Mouse (Mus musculus): ENCODE measurements at regions not wholly inside any gene's neighbourhood (a gene's known extent, or its start where the extent isn't known, plus 50 kb on each side); places are given as distances from the start of the nearest gene placed in this dataset.

DNA sequence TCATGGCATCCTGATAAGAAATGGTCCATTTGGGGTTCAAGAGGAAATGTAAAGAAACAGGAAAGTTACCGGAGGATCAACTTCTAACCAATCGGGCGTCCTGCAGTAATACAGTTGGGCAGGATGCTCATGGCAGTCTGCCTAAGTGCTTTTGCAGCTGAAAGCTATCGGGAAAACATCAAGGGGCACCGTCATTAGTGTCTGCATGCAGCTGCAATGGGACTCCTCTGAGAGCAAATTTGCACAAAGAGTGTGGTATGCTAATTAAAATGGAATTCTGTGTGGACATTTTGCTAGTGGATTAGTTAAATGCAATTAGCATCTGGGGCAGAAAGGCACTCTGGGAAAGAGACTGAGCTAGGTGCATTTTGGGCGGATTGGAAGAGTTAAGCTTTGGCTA, 160.3 kb downstream of the Utp18 start:
- Histone ChIP-seq H3K4me3 (ENCODE audit: insufficient read depth, low read length) (no peak overlapping the region), H3K4me1 (ENCODE audit: control insufficient read depth, insufficient read depth, low read length) (no peaks in the 10 kb centered on the region), H3K27ac (ENCODE audit: insufficient read depth, low read length) (no peak overlapping the region)
- TF ChIP-seq POLR2A (IDR thresholded peaks at IDR 0.05; ENCODE audit: extremely low read depth, insufficient read depth, low read length) (no peak), CTCF (IDR thresholded peaks at IDR 0.05; ENCODE audit: extremely low read depth, insufficient read depth, low read length) (no peak)

GRCm38 (mm10) chr11:93719141-93719540, 166.4 kb downstream of the Utp18 start:
- Histone ChIP-seq H3K4me3 (ENCODE audit: insufficient read depth, low read length) (no peak overlapping the region), H3K27ac (ENCODE audit: insufficient read depth, low read length) (no peak overlapping the region), H3K4me1 (ENCODE audit: control insufficient read depth, insufficient read depth, low read length) (no peaks in the 10 kb centered on the region)
- TF ChIP-seq POLR2A (IDR thresholded peaks at IDR 0.05; ENCODE audit: extremely low read depth, insufficient read depth, low read length) = no peak
- TF ChIP-seq CTCF (IDR thresholded peaks at IDR 0.05; ENCODE audit: extremely low read depth, insufficient read depth, low read length) = no peak

DNA sequence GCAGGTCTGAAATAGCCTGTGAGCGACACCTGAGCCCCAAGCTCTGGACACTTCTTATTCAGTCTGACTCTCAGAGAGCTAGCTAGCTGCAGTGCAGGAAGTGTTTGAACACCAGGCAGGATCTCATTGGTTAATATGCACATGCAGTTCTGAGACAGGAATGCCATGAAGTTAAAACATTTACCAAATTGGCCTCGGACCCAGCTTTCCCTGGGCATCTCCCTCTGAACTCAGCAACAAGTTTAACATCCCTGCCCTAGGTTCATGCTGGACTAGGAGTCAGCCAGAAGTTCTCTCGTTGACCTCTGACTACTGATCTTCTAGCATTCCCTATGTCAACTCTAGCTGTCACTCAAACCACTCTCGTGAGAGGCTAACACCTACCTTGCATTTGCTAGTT, 175.9 kb downstream of the Utp18 start:
- H3K27ac ChIP-seq (ENCODE audit: insufficient read depth, low read length) = no peak overlapping the region
- no peaks in the 10 kb centered on the region for H3K4me1 ChIP-seq (ENCODE audit: control insufficient read depth, insufficient read depth, low read length)
- no peak overlapping the region for H3K4me3 ChIP-seq (ENCODE audit: insufficient read depth, low read length)
- TF ChIP-seq CTCF (IDR thresholded peaks at IDR 0.05; ENCODE audit: extremely low read depth, insufficient read depth, low read length) (no peak), POLR2A (IDR thresholded peaks at IDR 0.05; ENCODE audit: extremely low read depth, insufficient read depth, low read length) (no peak)

- TF ChIP-seq POLR2A (IDR thresholded peaks at IDR 0.05; ENCODE audit: extremely low read depth, insufficient read depth, low read length) = no peak
- TF ChIP-seq CTCF (IDR thresholded peaks at IDR 0.05; ENCODE audit: extremely low read depth, insufficient read depth, low read length) = no peak
- no peak overlapping the region for H3K4me3 ChIP-seq (ENCODE audit: insufficient read depth, low read length)
- H3K27ac ChIP-seq (ENCODE audit: insufficient read depth, low read length) = no peak overlapping the region
- H3K4me1 ChIP-seq (ENCODE audit: control insufficient read depth, insufficient read depth, low read length) = no peaks in the 10 kb centered on the region
These were observed 188.5 kb downstream of the Utp18 start for GRCm38 (mm10) chr11:93696982-93697541.

DNA sequence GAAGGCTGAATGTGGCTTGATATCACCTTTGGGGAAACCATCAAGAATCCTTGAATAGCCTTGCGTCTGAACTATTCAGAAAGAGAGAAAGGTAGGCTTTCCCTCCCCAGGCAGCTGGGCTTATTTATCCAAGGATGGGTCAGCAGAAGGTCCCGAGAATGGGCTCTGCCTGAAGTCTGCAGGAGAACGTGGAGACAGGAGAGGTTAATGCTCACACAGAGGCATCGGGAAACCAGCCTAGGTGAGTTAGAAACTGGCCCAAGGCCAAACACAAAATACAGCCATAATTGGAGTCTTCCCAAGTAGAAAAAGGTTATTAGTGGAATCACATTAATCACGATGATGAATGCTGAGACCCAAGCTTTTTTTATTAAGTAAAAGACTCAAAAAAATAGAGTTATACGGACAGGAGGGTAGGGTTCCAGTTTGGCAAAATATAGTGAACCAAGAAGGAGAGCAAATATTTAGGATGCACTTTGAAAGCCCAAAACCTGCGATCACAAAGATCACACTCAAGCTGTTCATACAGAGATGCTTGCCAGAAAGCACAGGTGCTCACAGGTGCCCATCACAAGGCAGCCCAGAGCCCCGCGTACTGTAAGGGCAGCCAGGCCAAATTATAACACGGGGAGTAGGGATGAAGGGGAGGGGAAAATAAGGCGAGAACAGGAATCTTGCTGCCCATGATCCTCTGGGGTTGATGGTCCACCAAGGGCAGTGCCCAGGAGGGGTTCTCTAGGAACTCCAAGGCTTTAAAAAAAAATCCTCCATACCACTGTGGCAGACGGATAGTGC, 189.3 kb downstream of the Utp18 start:
- TF ChIP-seq CTCF (IDR thresholded peaks at IDR 0.05; ENCODE audit: extremely low read depth, insufficient read depth, low read length) (no peak), POLR2A (IDR thresholded peaks at IDR 0.05; ENCODE audit: extremely low read depth, insufficient read depth, low read length) (no peak)
- H3K4me3 ChIP-seq (ENCODE audit: insufficient read depth, low read length) = no peak overlapping the region
- H3K4me1 ChIP-seq (ENCODE audit: control insufficient read depth, insufficient read depth, low read length) = no peaks in the 10 kb centered on the region
- no peak overlapping the region for H3K27ac ChIP-seq (ENCODE audit: insufficient read depth, low read length)

DNA sequence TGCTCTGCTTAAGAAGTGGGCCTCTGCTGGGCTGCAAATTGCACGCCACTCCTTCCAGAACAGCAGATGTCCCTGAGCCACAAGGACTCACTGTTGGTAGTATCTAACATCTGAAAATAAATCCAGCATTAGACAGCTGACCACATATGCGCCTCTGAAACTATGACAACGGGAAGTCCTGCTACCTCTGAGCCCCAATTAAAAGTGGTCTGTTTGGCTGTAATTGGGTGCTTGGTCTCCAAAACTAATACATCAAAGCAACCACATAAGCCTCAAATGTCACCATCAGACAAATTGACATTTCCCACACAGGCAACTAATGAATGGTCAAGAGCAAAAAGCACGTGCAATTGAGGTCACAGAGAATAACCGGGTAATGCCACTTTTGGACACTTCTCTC, 201.9 kb downstream of the Utp18 start:
- TF ChIP-seq POLR2A (IDR thresholded peaks at IDR 0.05; ENCODE audit: extremely low read depth, insufficient read depth, low read length) (no peak), CTCF (IDR thresholded peaks at IDR 0.05; ENCODE audit: extremely low read depth, insufficient read depth, low read length) (no peak)
- no peaks in the 10 kb centered on the region for H3K4me1 ChIP-seq (ENCODE audit: control insufficient read depth, insufficient read depth, low read length)
- no peak overlapping the region for H3K4me3 ChIP-seq (ENCODE audit: insufficient read depth, low read length)
- H3K27ac ChIP-seq (ENCODE audit: insufficient read depth, low read length) = no peak overlapping the region

GRCm38 (mm10) chr11:93676299-93676698, 209.3 kb downstream of the Utp18 start:
- Histone ChIP-seq H3K4me3 (ENCODE audit: insufficient read depth, low read length) (no peak overlapping the region), H3K4me1 (ENCODE audit: control insufficient read depth, insufficient read depth, low read length) (no peaks in the 10 kb centered on the region; the same call in 1 of the 2 replicates), H3K27ac (ENCODE audit: insufficient read depth, low read length) (no peak overlapping the region)
- no peak for TF ChIP-seq CTCF (IDR thresholded peaks at IDR 0.05; ENCODE audit: extremely low read depth, insufficient read depth, low read length)
- TF ChIP-seq POLR2A (IDR thresholded peaks at IDR 0.05; ENCODE audit: extremely low read depth, insufficient read depth, low read length) = no peak

GRCm38 (mm10) chr11:93672025-93672424, 213.5 kb downstream of the Utp18 start:
- TF ChIP-seq CTCF (IDR thresholded peaks at IDR 0.05; ENCODE audit: extremely low read depth, insufficient read depth, low read length) (no peak), POLR2A (IDR thresholded peaks at IDR 0.05; ENCODE audit: extremely low read depth, insufficient read depth, low read length) (no peak)

DNA sequence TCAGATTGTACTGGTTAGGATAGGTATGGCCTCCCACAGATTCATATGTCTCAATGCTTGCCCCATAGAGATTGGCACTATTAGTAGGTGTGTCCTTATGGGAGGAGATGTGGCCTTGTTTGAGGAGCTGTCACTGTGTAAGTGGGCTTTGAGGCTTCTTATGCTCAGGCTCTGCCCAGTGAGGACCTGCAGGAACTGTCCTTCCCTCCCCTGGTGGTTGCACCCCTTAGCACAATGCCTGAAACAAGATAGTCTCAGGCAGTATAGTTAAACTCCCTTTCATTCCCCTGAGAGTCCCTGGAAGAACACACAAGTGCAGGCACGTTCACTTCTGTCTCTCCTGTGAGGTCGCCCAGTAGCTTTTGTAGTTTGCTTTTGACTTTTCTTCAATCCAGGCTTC, 223.9 kb downstream of the Utp18 start:
- Histone ChIP-seq H3K4me1 (ENCODE audit: control insufficient read depth, insufficient read depth, low read length) (no peaks in the 10 kb centered on the region), H3K27ac (ENCODE audit: insufficient read depth, low read length) (no peak overlapping the region), H3K4me3 (ENCODE audit: insufficient read depth, low read length) (no peak overlapping the region)
- TF ChIP-seq CTCF (IDR thresholded peaks at IDR 0.05; ENCODE audit: extremely low read depth, insufficient read depth, low read length) (no peak), POLR2A (IDR thresholded peaks at IDR 0.05; ENCODE audit: extremely low read depth, insufficient read depth, low read length) (no peak)

More at GRCm38 (mm10) chr11:93672025-93672424, 213.5 kb downstream of the Utp18 start:
- no peak overlapping the region for H3K27ac ChIP-seq (ENCODE audit: insufficient read depth, low read length)
- no peaks in the 10 kb centered on the region; the same call in 1 of the 2 replicates for H3K4me1 ChIP-seq (ENCODE audit: control insufficient read depth, insufficient read depth, low read length)
- no peak overlapping the region for H3K4me3 ChIP-seq (ENCODE audit: insufficient read depth, low read length)

DNA sequence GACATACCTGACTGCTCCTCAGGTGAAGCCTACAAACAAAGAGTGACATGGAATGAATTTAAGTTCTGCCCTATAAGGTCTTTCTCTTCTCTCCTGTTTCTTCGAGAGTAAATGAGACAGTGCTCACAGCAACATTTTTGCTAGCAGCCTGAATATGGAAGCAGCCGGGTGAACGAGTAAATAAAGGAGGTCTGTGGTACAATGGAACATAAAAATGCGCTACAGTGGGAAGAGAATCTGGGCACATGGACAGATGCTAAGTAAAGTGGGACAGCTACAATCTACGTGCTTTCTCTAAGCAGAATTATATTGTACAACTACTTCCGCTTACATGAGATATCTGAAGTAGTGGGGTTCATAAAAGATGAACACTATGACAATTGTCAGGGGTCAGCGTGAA, 225.2 kb downstream of the Utp18 start:
- no peaks in the 10 kb centered on the region for H3K4me1 ChIP-seq (ENCODE audit: control insufficient read depth, insufficient read depth, low read length)
- H3K27ac ChIP-seq (ENCODE audit: insufficient read depth, low read length) = no peak overlapping the region
- H3K4me3 ChIP-seq (ENCODE audit: insufficient read depth, low read length) = no peak overlapping the region
- TF ChIP-seq CTCF (IDR thresholded peaks at IDR 0.05; ENCODE audit: extremely low read depth, insufficient read depth, low read length) = no peak
- TF ChIP-seq POLR2A (IDR thresholded peaks at IDR 0.05; ENCODE audit: extremely low read depth, insufficient read depth, low read length) = no peak

Data from cortical plate, adult 2 months (tissue).